Mouse (Mus musculus) neural tube, embryonic 12.5 days (tissue): ENCODE measurements around the gene Itgb2. TPM values are rescaled to one million over a fixed set of nuclear protein-coding genes. Genes with fewer than 3 reads are reported as not detected.

Experiments
- ATAC-seq: fragments of 200-750 bp; cut with Nextera tagmentation; 2 replicates; pipeline ENCODE4 v1.8.0; 2017; ENCODE audit warnings: low read depth, mild to moderate bottlenecking, moderate TSS enrichment, moderate library complexity; ENCODE audit not compliant: low FRiP score
- H3K27ac ChIP-seq: fragments of 300-500 bp; sonication (generic); 2 replicates; pipeline ENCODE4 v1.5.1; 2016
- H3K27me3 ChIP-seq: fragments of 300-500 bp; sonication (generic); replicated peaks from 2 replicates; pipeline ENCODE4 v1.6.1; 2016; ENCODE audit warnings: mild to moderate bottlenecking
- H3K36me3 ChIP-seq: fragments of 300-500 bp; sonication (generic); 2 replicates; pipeline ENCODE4 v1.6.1; 2016; ENCODE audit warnings: mild to moderate bottlenecking
- H3K4me1 ChIP-seq: fragments of 300-500 bp; sonication (generic); 2 replicates; pipeline ENCODE4 v1.6.1; 2016
- H3K4me2 ChIP-seq: fragments of 300-500 bp; sonication (generic); replicated peaks from 2 replicates; pipeline ENCODE4 v1.6.1; 2016; ENCODE audit warnings: mild to moderate bottlenecking
- H3K4me3 ChIP-seq: fragments of 300-500 bp; sonication (generic); 2 replicates; pipeline ENCODE4 v1.5.1; 2016
- H3K9ac ChIP-seq: fragments of 300-500 bp; sonication (generic); 2 replicates; pipeline ENCODE4 v1.6.1; 2016; ENCODE audit warnings: mild to moderate bottlenecking
- H3K9me3 ChIP-seq: fragments of 300-500 bp; sonication (generic); 2 replicates; pipeline ENCODE4 v1.6.1; 2016; ENCODE audit warnings: mild to moderate bottlenecking
- WGBS: fragments of 180-500 bp; shearing (Covaris S2); methylation state at CpG from one replicate; pipeline ENCODE4 v1.1.7; 2016; 5-methylcytosine and 5-hydroxymethylcytosine counted together
- polyA plus RNA-seq: library from polyadenylated mRNA; unstranded; fragments of >200 nt; fragmentation: Nextera tagmentation; extraction: Ambion mirVana; gene quantifications from 2 replicates; pipeline ENCODE4 v1.2.1, GENCODE M21; 2016

Gene Itgb2
- polyA plus RNA-seq, 1 experiment from 2014 or later: 1.4 TPM

GRCm38 (mm10) chr10:77540576-77541102 lies 10.6 kb downstream of the Itgb2 start:
- H3K9ac ChIP-seq: no peak overlapping the region
- H3K4me2 ChIP-seq: no peak overlapping the region
- H3K36me3 ChIP-seq: no peaks in the 10 kb centered on the region
- WGBS: 83% methylated on average over 4 of the region's 4 CpGs
- no peak overlapping the region for H3K4me3 ChIP-seq
- H3K27ac ChIP-seq: no peak overlapping the region
- H3K27me3 ChIP-seq: no peaks in the 10 kb centered on the region
- ATAC-seq: no peak
- no peaks in the 10 kb centered on the region for H3K9me3 ChIP-seq
- H3K4me1 ChIP-seq: no peaks in the 10 kb centered on the region

GRCm38 (mm10) chr10:77541864-77542666 lies 12.0 kb downstream of the Itgb2 start:
- ATAC-seq: no peak
- no peak overlapping the region for H3K4me2 ChIP-seq

GRCm38 (mm10) chr10:77543226-77543625 lies 13.2 kb downstream of the Itgb2 start:
- no peak overlapping the region for H3K27ac ChIP-seq
- no peaks in the 10 kb centered on the region for H3K9me3 ChIP-seq
- H3K36me3 ChIP-seq: no peaks in the 10 kb centered on the region
- H3K4me3 ChIP-seq: no peak overlapping the region
- H3K4me1 ChIP-seq: no peaks in the 10 kb centered on the region
- no peak overlapping the region for H3K9ac ChIP-seq
- no peak for ATAC-seq
- WGBS: 45% methylated on average over 7 of the region's 7 CpGs
- no peak overlapping the region for H3K4me2 ChIP-seq
- H3K27me3 ChIP-seq: no peaks in the 10 kb centered on the region

More at GRCm38 (mm10) chr10:77541864-77542666, 12.0 kb downstream of the Itgb2 start:
- no peak overlapping the region for H3K9ac ChIP-seq
- no peak overlapping the region for H3K27ac ChIP-seq
- no peaks in the 10 kb centered on the region for H3K9me3 ChIP-seq
- H3K4me1 ChIP-seq: no peaks in the 10 kb centered on the region
- no peaks in the 10 kb centered on the region for H3K27me3 ChIP-seq
- H3K4me3 ChIP-seq: no peak overlapping the region
- WGBS: 82% methylated on average over 10 of the region's 10 CpGs
- H3K36me3 ChIP-seq: no peaks in the 10 kb centered on the region

GRCm38 (mm10) chr10:77544916-77545315 lies 14.9 kb downstream of the Itgb2 start:
- no peak overlapping the region for H3K27ac ChIP-seq
- no peak overlapping the region for H3K9ac ChIP-seq
- no peak for ATAC-seq
- H3K27me3 ChIP-seq: no peaks in the 10 kb centered on the region
- no peaks in the 10 kb centered on the region for H3K36me3 ChIP-seq
- WGBS: 82% methylated on average over 5 of the region's 5 CpGs
- no peaks in the 10 kb centered on the region for H3K9me3 ChIP-seq
- no peak overlapping the region for H3K4me3 ChIP-seq
- no peaks in the 10 kb centered on the region for H3K4me1 ChIP-seq
- no peak overlapping the region for H3K4me2 ChIP-seq

- Histone ChIP-seq H3K4me3 (no peak overlapping the region), H3K9me3 (no peaks in the 10 kb centered on the region), H3K27ac (no peak overlapping the region), H3K27me3 (no peaks in the 10 kb centered on the region), H3K4me2 (no peak overlapping the region), H3K4me1 (no peaks in the 10 kb centered on the region), H3K36me3 (no peaks in the 10 kb centered on the region), H3K9ac (no peak overlapping the region)
- ATAC-seq: no peak
- WGBS: 88% methylated on average over 10 of the region's 10 CpGs
Measured at GRCm38 (mm10) chr10:77548576-77548975, 18.5 kb downstream of the Itgb2 start.

GRCm38 (mm10) chr10:77550874-77551273 lies 20.8 kb downstream of the Itgb2 start:
- Histone ChIP-seq H3K9ac (no peak overlapping the region), H3K4me3 (no peak overlapping the region), H3K9me3 (no peaks in the 10 kb centered on the region), H3K36me3 (no peaks in the 10 kb centered on the region), H3K27ac (no peak overlapping the region), H3K4me1 (no peaks in the 10 kb centered on the region), H3K27me3 (no peaks in the 10 kb centered on the region), H3K4me2 (no peak overlapping the region)
- 78% methylated on average over 11 of the region's 11 CpGs for WGBS
- no peak for ATAC-seq

- no peaks in the 10 kb centered on the region for H3K36me3 ChIP-seq
- H3K4me1 ChIP-seq: no peaks in the 10 kb centered on the region
- no peak overlapping the region for H3K27ac ChIP-seq
- no peaks in the 10 kb centered on the region for H3K9me3 ChIP-seq
- H3K27me3 ChIP-seq: no peaks in the 10 kb centered on the region
- no peak overlapping the region for H3K9ac ChIP-seq
- no peak overlapping the region for H3K4me2 ChIP-seq
- no peak for ATAC-seq
- no peak overlapping the region for H3K4me3 ChIP-seq
- 89% methylated on average over 5 of the region's 5 CpGs for WGBS
Measured at GRCm38 (mm10) chr10:77552162-77552561, 22.1 kb downstream of the Itgb2 start.

- Histone ChIP-seq H3K27me3 (no peaks in the 10 kb centered on the region), H3K36me3 (no peaks in the 10 kb centered on the region), H3K9me3 (no peaks in the 10 kb centered on the region), H3K4me2 (no peak overlapping the region), H3K9ac (no peak overlapping the region), H3K4me3 (no peak overlapping the region), H3K27ac (no peak overlapping the region), H3K4me1 (no peaks in the 10 kb centered on the region)
- ATAC-seq: no peak
- WGBS: 82% methylated on average over 4 of the region's 4 CpGs
Measured at GRCm38 (mm10) chr10:77553285-77553684, 23.2 kb downstream of the Itgb2 start.

GRCm38 (mm10) chr10:77554918-77555317 lies 24.9 kb downstream of the Itgb2 start:
- H3K27ac ChIP-seq: no peak overlapping the region
- no peaks in the 10 kb centered on the region for H3K36me3 ChIP-seq
- no peak overlapping the region for H3K4me2 ChIP-seq
- H3K9me3 ChIP-seq: no peaks in the 10 kb centered on the region
- WGBS: 79% methylated on average over 4 of the region's 4 CpGs
- no peaks in the 10 kb centered on the region for H3K27me3 ChIP-seq
- no peaks in the 10 kb centered on the region for H3K4me1 ChIP-seq
- H3K4me3 ChIP-seq: no peak overlapping the region
- no peak for ATAC-seq
- no peak overlapping the region for H3K9ac ChIP-seq

GRCm38 (mm10) chr10:77556631-77557030 lies 26.6 kb downstream of the Itgb2 start:
- ATAC-seq: no peak
- no peaks in the 10 kb centered on the region for H3K4me1 ChIP-seq
- H3K27me3 ChIP-seq: no peaks in the 10 kb centered on the region
- no peaks in the 10 kb centered on the region for H3K9me3 ChIP-seq
- 86% methylated on average over 7 of the region's 7 CpGs for WGBS
- no peak overlapping the region for H3K4me3 ChIP-seq
- H3K36me3 ChIP-seq: no peaks in the 10 kb centered on the region
- no peak overlapping the region for H3K4me2 ChIP-seq
- H3K27ac ChIP-seq: no peak overlapping the region
- H3K9ac ChIP-seq: no peak overlapping the region

GRCm38 (mm10) chr10:77557641-77558040 lies 27.6 kb downstream of the Itgb2 start:
- no peak overlapping the region for H3K27ac ChIP-seq
- H3K4me2 ChIP-seq: no peak overlapping the region
- WGBS: 84% methylated on average over 4 of the region's 4 CpGs
- H3K9ac ChIP-seq: no peak overlapping the region
- no peaks in the 10 kb centered on the region for H3K36me3 ChIP-seq
- H3K4me1 ChIP-seq: no peaks in the 10 kb centered on the region
- no peaks in the 10 kb centered on the region for H3K27me3 ChIP-seq
- no peaks in the 10 kb centered on the region for H3K9me3 ChIP-seq
- no peak overlapping the region for H3K4me3 ChIP-seq
- ATAC-seq: no peak

GRCm38 (mm10) chr10:77560090-77560489 lies 30.0 kb downstream of the Itgb2 start:
- Histone ChIP-seq H3K4me2 (no peak overlapping the region), H3K27ac (no peak overlapping the region)
- no peak for ATAC-seq

GRCm38 (mm10) chr10:77560830-77561229 lies 30.8 kb downstream of the Itgb2 start:
- no peak for ATAC-seq
- Histone ChIP-seq H3K36me3 (no peaks in the 10 kb centered on the region), H3K4me2 (no peak overlapping the region), H3K27ac (no peak overlapping the region), H3K9me3 (no peaks in the 10 kb centered on the region), H3K4me1 (no peaks in the 10 kb centered on the region), H3K9ac (no peak overlapping the region), H3K27me3 (no peaks in the 10 kb centered on the region), H3K4me3 (no peak overlapping the region)
- WGBS: 86% methylated on average over 9 of the region's 9 CpGs

More at GRCm38 (mm10) chr10:77560090-77560489, 30.0 kb downstream of the Itgb2 start:
- H3K9me3 ChIP-seq: no peaks in the 10 kb centered on the region
- H3K27me3 ChIP-seq: no peaks in the 10 kb centered on the region
- no peaks in the 10 kb centered on the region for H3K4me1 ChIP-seq
- no peak overlapping the region for H3K9ac ChIP-seq
- H3K36me3 ChIP-seq: no peaks in the 10 kb centered on the region
- H3K4me3 ChIP-seq: no peak overlapping the region
- WGBS: 92% methylated on average over 11 of the region's 11 CpGs
